Mouse (Mus musculus) intestine, postnatal 0 days (tissue): ENCODE measurements at regions not wholly inside any gene's neighbourhood (a gene's known extent, or its start where the extent isn't known, plus 50 kb on each side); places are given as distances from the start of the nearest gene placed in this dataset.

ENCODE experiments used
- ATAC-seq: fragments of 200-750 bp; cut with Nextera tagmentation; 2 replicates; pipeline ENCODE4 v1.8.0; 2017; ENCODE audit warnings: mild to moderate bottlenecking, moderate TSS enrichment, moderate library complexity
- H3K27ac ChIP-seq: fragments of 300-500 bp; sonication (generic); 2 replicates; pipeline ENCODE4 v1.5.1; 2014; ENCODE audit warnings: mild to moderate bottlenecking, low read depth, low read length, moderate library complexity
- H3K27me3 ChIP-seq: fragments of 300-500 bp; sonication (generic); replicated peaks from 2 replicates; pipeline ENCODE4 v1.6.1; 2014; ENCODE audit warnings: low read length, mixed read lengths; ENCODE audit not compliant: control insufficient read depth, insufficient read depth
- H3K36me3 ChIP-seq: fragments of 300-500 bp; sonication (generic); 2 replicates; pipeline ENCODE4 v1.6.1; 2014; ENCODE audit warnings: mild to moderate bottlenecking, moderate library complexity; ENCODE audit not compliant: control insufficient read depth, insufficient read depth
- H3K4me1 ChIP-seq: fragments of 300-500 bp; sonication (generic); replicated peaks from 2 replicates; pipeline ENCODE4 v1.6.1; 2014; ENCODE audit warnings: antibody characterized with exemption, low read length, mixed read lengths; ENCODE audit not compliant: control insufficient read depth, insufficient read depth
- H3K4me2 ChIP-seq: fragments of 300-500 bp; sonication (generic); replicated peaks from 2 replicates; pipeline ENCODE4 v1.6.1; 2014; ENCODE audit warnings: low read depth, mild to moderate bottlenecking, moderate library complexity
- H3K4me3 ChIP-seq: fragments of 300-500 bp; sonication (generic); 2 replicates; pipeline ENCODE4 v1.5.1; 2014; ENCODE audit warnings: low read depth, low read length
- H3K9ac ChIP-seq: fragments of 300-500 bp; sonication (generic); 2 replicates; pipeline ENCODE4 v1.6.1; 2014; ENCODE audit warnings: mild to moderate bottlenecking, low read depth, low read length
- H3K9me3 ChIP-seq: fragments of 300-500 bp; sonication (generic); 2 replicates; pipeline ENCODE4 v1.6.1; 2016; ENCODE audit warnings: mixed run types; ENCODE audit not compliant: control insufficient read depth
- CTCF ChIP-seq: sonication (generic); IDR thresholded peaks from 2 replicates; pipeline ENCODE4 v1.5.1; 2016; ENCODE audit warnings: low read depth, mild to moderate bottlenecking, control low read depth, antibody characterized with exemption, moderate library complexity
- WGBS: fragments of 180-500 bp; shearing (Covaris S2); extraction: QIAGEN DNeasy Blood & Tissue Kit; methylation state at CpG from one replicate; pipeline ENCODE4 v1.1.7; 2014; 5-methylcytosine and 5-hydroxymethylcytosine counted together

DNA sequence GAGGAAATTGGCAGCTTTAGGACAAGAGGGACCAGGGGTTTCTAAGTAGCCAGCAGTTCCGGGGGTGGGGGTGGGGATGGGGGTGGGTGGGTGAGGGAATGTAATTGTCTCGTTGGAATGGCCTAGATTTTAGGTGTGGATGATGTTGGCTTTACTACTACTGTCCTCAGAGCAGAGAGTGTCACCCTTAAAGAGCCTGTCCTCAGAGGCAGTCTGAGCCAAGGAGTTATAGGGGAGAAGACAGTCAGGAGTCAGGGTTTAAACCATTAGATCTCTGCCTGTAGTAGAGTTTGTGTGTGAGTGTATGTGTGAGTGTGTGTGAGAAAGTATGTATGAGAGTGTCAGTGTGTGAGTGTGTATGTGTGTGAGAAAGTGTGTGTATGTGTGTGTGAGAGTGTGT is 179.6 kb upstream of the 4931429L15Rik start:
- ATAC-seq, result no peak

DNA sequence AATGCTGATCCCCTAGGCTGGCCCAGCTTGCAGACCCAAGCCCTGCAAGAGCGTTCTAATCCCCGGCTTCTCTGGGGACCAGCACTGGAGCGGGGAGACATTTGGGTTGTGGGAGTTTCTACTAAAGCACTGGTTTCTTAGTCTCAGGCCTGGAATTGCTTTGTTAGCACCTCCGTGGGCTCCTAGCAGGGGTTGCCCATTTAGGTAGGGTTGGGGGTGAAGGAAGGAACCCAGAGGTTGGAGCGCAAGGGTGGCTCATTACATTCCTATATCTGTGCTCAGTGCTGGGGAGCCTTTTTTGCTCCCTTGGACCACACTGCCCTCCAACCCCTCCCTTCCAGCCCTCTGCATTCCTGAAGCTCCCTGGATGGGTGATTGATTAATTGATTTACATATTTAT is 179.1 kb upstream of the 4931429L15Rik start:
- Histone ChIP-seq H3K4me2 (no peak overlapping the region), H3K36me3 (no peaks in the 10 kb centered on the region), H3K27ac (no peak overlapping the region), H3K27me3 (no peaks in the 10 kb centered on the region), H3K4me3 (no peak overlapping the region), H3K9me3 (no peaks in the 10 kb centered on the region), H3K9ac (no peak overlapping the region), H3K4me1 (no peaks in the 10 kb centered on the region)
- no peak for TF ChIP-seq CTCF
- no peak for ATAC-seq
- WGBS, result 64% methylated on average over 5 of the region's 5 CpGs

More for the DNA sequence above, 179.6 kb upstream of the 4931429L15Rik start:
- no peak overlapping the region for H3K27ac ChIP-seq
- H3K4me3 ChIP-seq, result no peak overlapping the region
- H3K9me3 ChIP-seq, result no peaks in the 10 kb centered on the region
- no peak for TF ChIP-seq CTCF
- no peak overlapping the region for H3K4me2 ChIP-seq
- H3K9ac ChIP-seq, result no peak overlapping the region
- H3K27me3 ChIP-seq, result no peaks in the 10 kb centered on the region
- 28% methylated on average over 2 of the region's 2 CpGs for WGBS
- H3K4me1 ChIP-seq, result no peaks in the 10 kb centered on the region
- no peaks in the 10 kb centered on the region for H3K36me3 ChIP-seq

DNA sequence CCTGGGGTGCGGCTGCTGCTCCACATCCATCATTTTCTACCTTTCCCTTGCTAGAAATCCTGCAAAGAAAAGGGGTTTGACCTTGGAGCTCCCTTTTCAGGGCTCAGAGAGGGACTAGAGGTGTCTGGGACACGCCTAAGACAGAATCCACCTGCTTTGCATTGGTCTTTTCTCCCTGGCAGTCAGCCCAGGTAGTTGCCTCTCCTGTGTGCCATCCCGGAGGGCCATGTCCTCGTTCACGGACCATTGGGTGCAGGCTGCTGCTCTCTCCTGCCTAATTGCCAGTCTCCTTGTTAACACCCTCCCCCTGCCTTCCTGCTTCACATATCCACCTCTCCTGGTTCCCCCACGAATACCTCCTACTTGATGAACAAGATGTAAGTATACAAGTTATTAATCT is 175.5 kb upstream of the 4931429L15Rik start:
- ATAC-seq, result no peak
- Histone ChIP-seq H3K9me3 (no peaks in the 10 kb centered on the region), H3K36me3 (no peaks in the 10 kb centered on the region), H3K27me3 (no peaks in the 10 kb centered on the region), H3K4me2 (no peak overlapping the region), H3K4me1 (no peaks in the 10 kb centered on the region), H3K4me3 (no peak overlapping the region), H3K27ac (no peak overlapping the region), H3K9ac (no peak overlapping the region)
- TF ChIP-seq CTCF, result no peak
- 54% methylated on average over 6 of the region's 6 CpGs for WGBS

DNA sequence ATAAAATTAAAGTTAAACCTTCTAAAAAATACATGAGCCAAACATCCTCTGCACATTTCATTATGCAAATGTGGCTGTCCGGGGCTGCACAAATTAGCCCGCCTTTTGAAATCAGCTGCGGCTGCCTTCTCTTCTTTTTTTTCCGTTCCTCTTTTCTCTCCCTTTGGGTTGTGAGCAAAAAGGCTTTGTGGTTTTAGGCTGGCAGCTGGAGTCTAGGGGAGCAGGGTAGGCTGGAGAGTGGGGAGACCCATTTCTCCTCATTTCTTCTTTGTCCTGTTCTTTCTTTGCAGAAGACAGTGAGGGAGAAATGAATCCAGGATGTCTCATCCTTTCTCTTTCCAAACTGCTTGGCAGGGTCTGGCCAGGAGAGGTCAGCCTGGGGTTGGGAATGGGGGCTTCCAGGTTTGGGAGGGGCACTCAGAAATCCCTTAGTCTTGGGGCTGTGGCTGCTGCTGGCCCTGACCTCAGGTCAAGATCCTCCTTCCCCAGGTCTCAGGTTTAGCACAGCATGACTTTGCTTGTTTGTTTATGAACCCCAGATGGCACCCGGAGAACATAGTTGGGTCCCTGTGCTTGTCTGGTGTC is 163.2 kb upstream of the 4931429L15Rik start:
- Histone ChIP-seq H3K9ac (no peak overlapping the region), H3K4me3 (no peak overlapping the region), H3K9me3 (no peaks in the 10 kb centered on the region), H3K4me2 (no peak overlapping the region), H3K27me3 (no peaks in the 10 kb centered on the region), H3K27ac (no peak overlapping the region), H3K36me3 (no peaks in the 10 kb centered on the region), H3K4me1 (peaks cover 3% of the 10 kb centered on the region; the same call in 1 of the 2 replicates)
- ATAC-seq, result no peak
- WGBS, result 69% methylated on average over 5 of the region's 5 CpGs
- TF ChIP-seq CTCF, result no peak

DNA sequence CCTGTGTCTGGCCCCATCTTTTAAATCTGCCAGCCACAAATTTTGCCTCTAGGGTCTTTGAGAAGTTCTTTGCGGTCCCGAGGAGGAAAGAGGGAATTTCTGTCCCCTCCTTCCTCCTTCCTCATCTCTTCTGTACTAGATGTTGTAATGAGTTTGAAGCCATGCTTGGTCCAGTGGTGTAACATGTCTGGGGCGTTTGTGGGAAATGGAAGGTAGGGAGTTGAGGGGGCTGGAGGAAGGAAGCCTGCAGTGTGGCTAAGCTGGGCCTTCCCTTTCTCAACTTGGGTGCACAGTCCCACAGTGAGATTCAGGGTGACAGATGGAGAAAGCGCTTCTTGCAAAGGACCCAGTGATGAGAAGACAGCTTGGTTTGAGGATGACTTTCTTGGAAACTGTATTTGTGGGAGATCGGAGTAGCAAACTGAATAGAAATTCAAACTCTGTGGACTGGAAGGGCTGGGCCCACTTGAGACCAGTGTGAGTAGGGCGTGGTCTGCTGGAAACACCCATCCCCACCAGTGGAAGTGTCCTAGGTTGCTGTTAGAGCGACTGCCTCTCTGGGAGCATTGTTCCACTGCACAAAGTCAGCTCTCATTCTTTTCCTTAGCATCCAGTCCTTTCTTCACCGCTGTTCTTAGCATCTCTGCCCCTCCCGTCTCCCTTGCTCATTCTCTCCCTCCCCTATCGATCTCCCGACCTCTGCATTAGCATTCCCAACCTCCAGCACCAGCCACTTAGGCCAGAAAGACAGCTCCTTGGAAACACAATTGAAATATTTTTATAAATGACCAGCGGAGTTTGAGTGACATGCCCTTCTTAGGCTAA is 162.5 kb upstream of the 4931429L15Rik start:
- Histone ChIP-seq H3K27me3 (no peaks in the 10 kb centered on the region), H3K4me2 (no peak overlapping the region), H3K27ac (no peak overlapping the region), H3K9me3 (no peaks in the 10 kb centered on the region), H3K4me1 (peaks cover 3% of the 10 kb centered on the region; the same call in 1 of the 2 replicates), H3K9ac (no peak overlapping the region), H3K36me3 (no peaks in the 10 kb centered on the region), H3K4me3 (no peak overlapping the region)
- no peak for TF ChIP-seq CTCF
- WGBS, result 69% methylated on average over 12 of the region's 12 CpGs
- no peak for ATAC-seq

DNA sequence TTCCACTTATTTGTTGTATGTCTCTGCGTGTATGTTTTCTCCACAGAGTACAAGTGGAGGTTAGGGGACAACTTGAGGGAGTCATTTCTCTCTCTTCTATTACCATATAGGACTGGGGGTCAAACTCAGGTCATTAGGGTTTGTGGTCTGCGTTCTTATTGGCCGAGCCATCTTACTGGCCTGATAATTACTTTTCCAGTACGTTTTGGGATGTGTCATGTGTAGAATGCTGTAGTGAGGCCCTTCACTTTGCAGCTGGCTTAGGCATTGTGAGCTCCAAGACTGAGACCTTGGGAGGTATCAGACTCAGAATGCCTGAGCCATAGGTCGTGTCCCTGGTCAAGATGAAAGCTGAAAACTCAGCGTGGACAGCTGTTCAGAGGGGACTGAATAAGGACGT is 161.7 kb upstream of the 4931429L15Rik start:
- TF ChIP-seq CTCF, result no peak
- Histone ChIP-seq H3K27ac (no peak overlapping the region), H3K9me3 (no peaks in the 10 kb centered on the region), H3K4me3 (no peak overlapping the region), H3K4me2 (no peak overlapping the region), H3K27me3 (no peaks in the 10 kb centered on the region), H3K36me3 (no peaks in the 10 kb centered on the region), H3K9ac (no peak overlapping the region), H3K4me1 (peaks cover 3% of the 10 kb centered on the region; the same call in 1 of the 2 replicates)
- 63% methylated on average over 7 of the region's 7 CpGs for WGBS
- no peak for ATAC-seq
